In genomic region chr19:29373438-29373837, GRCm38 (mm10) we compare ENCODE assay signal across 10 mouse cellular contexts. TPM values are rescaled to one million over a fixed set of nuclear protein-coding genes. Genes with fewer than 3 reads are reported as not detected.
DNase-seq lines count a peak whose midpoint lies in the region; ATAC-seq and TF ChIP-seq lines count a peak whose summit lies in the region.
"Had no signal": no experiment of that assay in that cellular context is flagged by ENCODE, and none has a peak within 500 bp of the region (broad histone marks: within the 10 kb centered on the region; RNA-seq: fewer than 3 reads in every experiment).

No protein-coding gene starts in this region.

- no peaks in the 10 kb centered on the region for H3K9me3 ChIP-seq in forebrain, embryonic 11.5 days (ENCODE audit: control insufficient read depth, low read length)
- no peaks in the 10 kb centered on the region for H3K9me3 ChIP-seq in forebrain, embryonic 10.5 days
- no peaks in the 10 kb centered on the region for H3K9me3 ChIP-seq in intestine, embryonic 15.5 days
- no peaks in the 10 kb centered on the region for H3K9me3 ChIP-seq in neural tube, embryonic 15.5 days (replicated peaks)

- ATAC-seq in forebrain, embryonic 11.5 days (replicated peaks; ENCODE audit: low FRiP score), result no peak
- no peak for ATAC-seq in intestine, embryonic 15.5 days
- no peak for ATAC-seq in neural tube, embryonic 15.5 days (ENCODE audit: low FRiP score)

- H3K36me3 ChIP-seq in forebrain, embryonic 11.5 days (ENCODE audit: control insufficient read depth, insufficient read depth, low read length), result no peaks in the 10 kb centered on the region
- H3K36me3 ChIP-seq in forebrain, embryonic 10.5 days (replicated peaks), result no peaks in the 10 kb centered on the region
- no peaks in the 10 kb centered on the region for H3K36me3 ChIP-seq in intestine, embryonic 15.5 days
- no peaks in the 10 kb centered on the region for H3K36me3 ChIP-seq in neural tube, embryonic 15.5 days

- no peaks in the 10 kb centered on the region for H3K4me1 ChIP-seq in forebrain, embryonic 11.5 days (replicated peaks; ENCODE audit: control insufficient read depth, insufficient read depth, low read length)
- 0 out of 2 replicates have a peak, but pooled peaks cover 3% of the 10 kb centered on the region for H3K4me1 ChIP-seq in forebrain, embryonic 10.5 days
- no peaks in the 10 kb centered on the region for H3K4me1 ChIP-seq in intestine, embryonic 15.5 days (replicated peaks)
- no peaks in the 10 kb centered on the region for H3K4me1 ChIP-seq in neural tube, embryonic 15.5 days

- TF ChIP-seq CTCF in left cerebral cortex, adult 2 months (IDR thresholded peaks at IDR 0.05), result no peak

- no peak overlapping the region for H3K27ac ChIP-seq in forebrain, embryonic 11.5 days (ENCODE audit: low read depth, low read length)
- no peak overlapping the region for H3K27ac ChIP-seq in forebrain, embryonic 10.5 days
- H3K27ac ChIP-seq in left cerebral cortex, adult 2 months, result no peak overlapping the region
- no peak overlapping the region for H3K27ac ChIP-seq in intestine, embryonic 15.5 days
- no peak overlapping the region for H3K27ac ChIP-seq in neural tube, embryonic 15.5 days (replicated peaks)

- H3K4me3 ChIP-seq in forebrain, embryonic 11.5 days (ENCODE audit: low read depth, low read length), result no peak overlapping the region
- H3K4me3 ChIP-seq in forebrain, embryonic 10.5 days, result no peak overlapping the region
- peak overlapping the region; percentile 35 for H3K4me3 ChIP-seq in left cerebral cortex, adult 2 months
- no peak overlapping the region for H3K4me3 ChIP-seq in intestine, embryonic 15.5 days (replicated peaks)
- peak overlapping the region; percentile 21 for H3K4me3 ChIP-seq in neural tube, embryonic 15.5 days (replicated peaks)

- 45% methylated on average over 11 of the region's 11 CpGs for WGBS in forebrain, embryonic 11.5 days
- 46% methylated on average over 11 of the region's 11 CpGs for WGBS in forebrain, embryonic 10.5 days
- 42% methylated on average over 11 of the region's 11 CpGs for WGBS in intestine, embryonic 15.5 days
- WGBS in neural tube, embryonic 15.5 days, result 33% methylated on average over 11 of the region's 11 CpGs

- intact Hi-C loops in left cerebral cortex, adult 2 months (cut with DNase I), result no loop called here

- peak overlapping the region; percentile 21; the same call in 1 of the 2 replicates for H3K4me2 ChIP-seq in forebrain, embryonic 11.5 days (ENCODE audit: low read depth, low read length, severe bottlenecking)
- H3K4me2 ChIP-seq in intestine, embryonic 15.5 days (replicated peaks), result peak overlapping the region; percentile 42; the same call in 1 of the 2 replicates
- peak overlapping the region; percentile 56 for H3K4me2 ChIP-seq in neural tube, embryonic 15.5 days

- no peaks in the 10 kb centered on the region for H3K27me3 ChIP-seq in forebrain, embryonic 11.5 days (ENCODE audit: control insufficient read depth, insufficient read depth, low read length)
- 0 out of 2 replicates have a peak, but pooled peaks cover 5% of the 10 kb centered on the region for H3K27me3 ChIP-seq in forebrain, embryonic 10.5 days (ENCODE audit: poor library complexity, severe bottlenecking)
- H3K27me3 ChIP-seq in intestine, embryonic 15.5 days (replicated peaks), result no peaks in the 10 kb centered on the region
- no peaks in the 10 kb centered on the region for H3K27me3 ChIP-seq in neural tube, embryonic 15.5 days (replicated peaks)

- no peak overlapping the region for H3K9ac ChIP-seq in forebrain, embryonic 11.5 days (ENCODE audit: low read length)
- H3K9ac ChIP-seq in intestine, embryonic 15.5 days, result no peak overlapping the region
- peak overlapping the region; percentile 40; the same call in 1 of the 2 replicates for H3K9ac ChIP-seq in neural tube, embryonic 15.5 days (replicated peaks)

- DNase-seq in forebrain, embryonic 11.5 days (ENCODE audit: low spot score), result no peak
- DNase-seq in forebrain, embryonic 10.5 days (ENCODE audit: extremely low spot score, low spot score), result no peak
- no peak for DNase-seq in left cerebral cortex, adult 2 months (ENCODE audit: extremely low spot score in 1 of 2, low spot score in 2 of 2)
- DNase-seq in left cerebral cortex, adult 8-10 months (ENCODE audit: low spot score in 2 of 2), result no peak
- DNase-seq in thymus, postnatal 0 days (ENCODE audit: low spot score), result no peak
- DNase-seq in c-Kit-positive CD71-positive TER-119-positive erythroid progenitor cells, embryonic 14.5 days (ENCODE audit: low spot score), result no peak
- DNase-seq: cerebellum, adult 9-10 months; gastrocnemius, postnatal 10 days had no signal

RNA-seq across cellular contexts. Expression of gene Cd274, which starts 6.2 kb away (rescaled TPM):
- 0.23 and 0.61 TPM in 2 replicates for polyA plus RNA-seq in forebrain, embryonic 11.5 days (2014; fragmentation: Nextera tagmentation; extraction: Ambion mirVana)
- 0.29 and 0.30 TPM in 2 replicates for polyA plus RNA-seq in forebrain, embryonic 10.5 days (2016; fragmentation: Nextera tagmentation; extraction: Ambion mirVana)
- 1 to 10 TPM in 1 of 2 experiments, under 1 TPM in 1; 0.89 to 1.3 TPM for total RNA-seq in left cerebral cortex, adult 2 months (2021)
- 1 to 10 TPM; 1.6 to 3.4 (median 2.2) TPM for total RNA-seq in left cerebral cortex, adult 8-10 months (2022)
- polyA plus RNA-seq in intestine, embryonic 15.5 days (2015; fragmentation: Nextera tagmentation; extraction: Ambion mirVana), result 0.40 and 0.69 TPM in 2 replicates
- polyA plus RNA-seq in neural tube, embryonic 15.5 days (2015; fragmentation: Nextera tagmentation; extraction: Ambion mirVana), result 0.81 and 4.5 TPM in 2 replicates
- 11.3 and 12.0 TPM in 2 replicates for polyA plus RNA-seq in thymus, postnatal 0 days (2015; fragmentation: Nextera tagmentation; extraction: Ambion mirVana)

RNA-seq across cellular contexts. Expression of gene Plgrkt, which starts 6.2 kb away (rescaled TPM):
- polyA plus RNA-seq in forebrain, embryonic 11.5 days (2014; fragmentation: Nextera tagmentation; extraction: Ambion mirVana), result 55.7 and 59.5 TPM in 2 replicates
- polyA plus RNA-seq in forebrain, embryonic 10.5 days (2016; fragmentation: Nextera tagmentation; extraction: Ambion mirVana), result 38.0 and 39.7 TPM in 2 replicates
- 10 to 100 TPM; 27.6 to 29.3 TPM for total RNA-seq in left cerebral cortex, adult 2 months (2021)
- 10 to 100 TPM; 22.4 to 36.2 (median 26.7) TPM for total RNA-seq in left cerebral cortex, adult 8-10 months (2022)
- polyA plus RNA-seq in intestine, embryonic 15.5 days (2015; fragmentation: Nextera tagmentation; extraction: Ambion mirVana), result 182 and 201 TPM in 2 replicates
- polyA plus RNA-seq in neural tube, embryonic 15.5 days (2015; fragmentation: Nextera tagmentation; extraction: Ambion mirVana), result 75.7 and 132 TPM in 2 replicates
- polyA plus RNA-seq in thymus, postnatal 0 days (2015; fragmentation: Nextera tagmentation; extraction: Ambion mirVana), result 308 and 317 TPM in 2 replicates

RNA-seq across cellular contexts. Expression of gene Pdcd1lg2, which starts 37.3 kb away (rescaled TPM):
- polyA plus RNA-seq in forebrain, embryonic 11.5 days (2014; fragmentation: Nextera tagmentation; extraction: Ambion mirVana), result not detected in 2 replicates
- not detected in 2 replicates for polyA plus RNA-seq in forebrain, embryonic 10.5 days (2016; fragmentation: Nextera tagmentation; extraction: Ambion mirVana)
- total RNA-seq in left cerebral cortex, adult 2 months (2021), result under 1 TPM in 1 of 2 experiments, not detected in 1; 0.32 TPM
- under 1 TPM in 2 of 4 experiments, not detected in 2; 0.22 to 0.30 TPM for total RNA-seq in left cerebral cortex, adult 8-10 months (2022)
- not detected in 2 replicates for polyA plus RNA-seq in intestine, embryonic 15.5 days (2015; fragmentation: Nextera tagmentation; extraction: Ambion mirVana)
- polyA plus RNA-seq in neural tube, embryonic 15.5 days (2015; fragmentation: Nextera tagmentation; extraction: Ambion mirVana), result 0.09 and 0.56 TPM in 2 replicates
- polyA plus RNA-seq in thymus, postnatal 0 days (2015; fragmentation: Nextera tagmentation; extraction: Ambion mirVana), result 4.6 and 4.9 TPM in 2 replicates
- total RNA-seq: gastrocnemius, postnatal 10 days had no signal

RNA-seq across cellular contexts. Expression of gene Rln1, which starts 39.0 kb away (rescaled TPM):
- 0.79 and 0.99 TPM in 2 replicates for polyA plus RNA-seq in forebrain, embryonic 11.5 days (2014; fragmentation: Nextera tagmentation; extraction: Ambion mirVana)
- 0.37 and 0.81 TPM in 2 replicates for polyA plus RNA-seq in forebrain, embryonic 10.5 days (2016; fragmentation: Nextera tagmentation; extraction: Ambion mirVana)
- total RNA-seq in left cerebral cortex, adult 2 months (2021), result 1 to 10 TPM; 1.4 to 1.7 TPM
- 1 to 10 TPM in 3 of 4 experiments, under 1 TPM in 1; 0.40 to 3.3 (median 1.4) TPM for total RNA-seq in left cerebral cortex, adult 8-10 months (2022)
- polyA plus RNA-seq in intestine, embryonic 15.5 days (2015; fragmentation: Nextera tagmentation; extraction: Ambion mirVana), result 0.21 and 0.32 TPM in 2 replicates
- 3.6 and 4.5 TPM in 2 replicates for polyA plus RNA-seq in neural tube, embryonic 15.5 days (2015; fragmentation: Nextera tagmentation; extraction: Ambion mirVana)
- polyA plus RNA-seq in thymus, postnatal 0 days (2015; fragmentation: Nextera tagmentation; extraction: Ambion mirVana), result 0.51 and 0.59 TPM in 2 replicates
- total RNA-seq: gastrocnemius, postnatal 10 days had no signal

RNA-seq across cellular contexts. Expression of gene Insl6, which starts 48.3 kb away (rescaled TPM):
- polyA plus RNA-seq in forebrain, embryonic 11.5 days (2014; fragmentation: Nextera tagmentation; extraction: Ambion mirVana), result 6.7 and 7.2 TPM in 2 replicates
- polyA plus RNA-seq in forebrain, embryonic 10.5 days (2016; fragmentation: Nextera tagmentation; extraction: Ambion mirVana), result 5.0 and 5.3 TPM in 2 replicates
- total RNA-seq in left cerebral cortex, adult 2 months (2021), result under 1 TPM in 1 of 2 experiments, not detected in 1; 0.54 TPM
- 1 to 10 TPM in 1 of 4 experiments, under 1 TPM in 1, not detected in 2; 0.57 to 1.4 TPM for total RNA-seq in left cerebral cortex, adult 8-10 months (2022)
- polyA plus RNA-seq in intestine, embryonic 15.5 days (2015; fragmentation: Nextera tagmentation; extraction: Ambion mirVana), result 12.8 and 13.8 TPM in 2 replicates
- polyA plus RNA-seq in neural tube, embryonic 15.5 days (2015; fragmentation: Nextera tagmentation; extraction: Ambion mirVana), result 1.7 and 3.2 TPM in 2 replicates
- 13.5 and 15.1 TPM in 2 replicates for polyA plus RNA-seq in thymus, postnatal 0 days (2015; fragmentation: Nextera tagmentation; extraction: Ambion mirVana)

Comparison
In these comparisons a context has a peak if more than half of its experiments do, and no peak if none do; other contexts are left out.
1. H3K4me3 ChIP-seq: peak in left cerebral cortex, adult 2 months (single experiment) and neural tube, embryonic 15.5 days (single experiment); none in forebrain, embryonic 11.5 days (single experiment), forebrain, embryonic 10.5 days (single experiment) and intestine, embryonic 15.5 days (single experiment).
2. Peak in every context shown above with its lines, with median percentiles within 50 percentile points of each other: H3K4me2 ChIP-seq.